Mouse (Mus musculus): ENCODE measurements around the gene Cdk2ap2.

Gene Cdk2ap2

GRCm38 (mm10) chr19:4094348-4094747 lies 2.6 kb upstream of the Cdk2ap2 start:
- DNase-seq (ENCODE audit: low spot score in 2 of 2), result no peak

GRCm38 (mm10) chr19:4094774-4095303 lies 2.1 kb upstream of the Cdk2ap2 start:
- DNase-seq (ENCODE audit: low spot score in 2 of 2), result no peak

- DNase-seq (ENCODE audit: low spot score in 2 of 2), result no peak
These were observed 1.2 kb upstream of the Cdk2ap2 start for GRCm38 (mm10) chr19:4095802-4096201.

GRCm38 (mm10) chr19:4097441-4097825 lies 451 bp downstream of the Cdk2ap2 start:
- no peak for DNase-seq (ENCODE audit: low spot score in 2 of 2)

GRCm38 (mm10) chr19:4098426-4098825 lies 1.4 kb downstream of the Cdk2ap2 start:
- DNase-seq (ENCODE audit: low spot score in 2 of 2), result no peak

- DNase-seq (ENCODE audit: low spot score in 2 of 2), result peak; percentile 86 to 93
These were observed 2.1 kb downstream of the Cdk2ap2 start for GRCm38 (mm10) chr19:4099056-4099455.

GRCm38 (mm10) chr19:4099837-4100717 lies 3.1 kb downstream of the Cdk2ap2 start, which contains the start of gene Pitpnm1:
Pitpnm1 (plus strand) TSS chr19:4099998.
- DNase-seq (ENCODE audit: low spot score in 2 of 2), result peak; percentile 82 to 83

- DNase-seq (ENCODE audit: low spot score in 2 of 2), result peak in 1 of 2 experiments; percentile 29
These were observed 3.8 kb downstream of the Cdk2ap2 start for GRCm38 (mm10) chr19:4100718-4101261.

GRCm38 (mm10) chr19:4101466-4101865 lies 4.5 kb downstream of the Cdk2ap2 start:
- no peak for DNase-seq (ENCODE audit: low spot score in 2 of 2)

- no peak for DNase-seq (ENCODE audit: low spot score in 2 of 2)
These were observed 5.1 kb downstream of the Cdk2ap2 start for GRCm38 (mm10) chr19:4102049-4102448.

GRCm38 (mm10) chr19:4102626-4103025 lies 5.6 kb downstream of the Cdk2ap2 start:
- no peak for DNase-seq (ENCODE audit: low spot score in 2 of 2)

GRCm38 (mm10) chr19:4103294-4103693 lies 6.3 kb downstream of the Cdk2ap2 start:
- DNase-seq (ENCODE audit: low spot score in 2 of 2), result no peak

- DNase-seq (ENCODE audit: low spot score in 2 of 2), result no peak
These were observed 6.8 kb downstream of the Cdk2ap2 start for GRCm38 (mm10) chr19:4103792-4104191.

GRCm38 (mm10) chr19:4104675-4105194 lies 7.8 kb downstream of the Cdk2ap2 start:
- no peak for DNase-seq (ENCODE audit: low spot score in 2 of 2)

- DNase-seq (ENCODE audit: low spot score in 2 of 2), result no peak
These were observed 9.7 kb downstream of the Cdk2ap2 start for GRCm38 (mm10) chr19:4106654-4107053.

GRCm38 (mm10) chr19:4108535-4108934 lies 11.6 kb downstream of the Cdk2ap2 start:
- DNase-seq (ENCODE audit: low spot score in 2 of 2), result no peak

GRCm38 (mm10) chr19:4112063-4112960 lies 15.3 kb downstream of the Cdk2ap2 start:
- DNase-seq (ENCODE audit: low spot score in 2 of 2), result no peak

- peak; percentile 68 to 81 for DNase-seq (ENCODE audit: low spot score in 2 of 2)
These were observed 16.3 kb downstream of the Cdk2ap2 start for GRCm38 (mm10) chr19:4113186-4113805.

GRCm38 (mm10) chr19:4113806-4114230 lies 16.8 kb downstream of the Cdk2ap2 start:
- peak in 1 of 2 experiments; percentile 55 for DNase-seq (ENCODE audit: low spot score in 2 of 2)

GRCm38 (mm10) chr19:4114551-4114950 lies 17.6 kb downstream of the Cdk2ap2 start:
- no peak for DNase-seq (ENCODE audit: low spot score in 2 of 2)

- DNase-seq (ENCODE audit: low spot score in 2 of 2), result no peak
These were observed 18.2 kb downstream of the Cdk2ap2 start for GRCm38 (mm10) chr19:4115144-4115543.

All from heart, adult 9 months (tissue).